Mouse (Mus musculus) stomach, postnatal 0 days (tissue): ENCODE results near the gene Gpr143. TPM values are rescaled to one million over a fixed set of nuclear protein-coding genes. Genes with fewer than 3 reads are reported as not detected.
"Not testable (repeated sequence)": the region's sequence is repeated elsewhere in the genome, so short reads cannot be mapped to it uniquely, and the experiment has no call there.

Source experiments
- ATAC-seq: fragments of 200-750 bp; cut with Nextera tagmentation; 2 replicates; pipeline ENCODE4 v1.8.0; 2017; ENCODE audit not compliant: low FRiP score, low TSS enrichment
- DNase-seq: peaks from one replicate; pipeline ENCODE4 v3.0.0-alpha.2; 2016; ENCODE audit warnings: low spot score
- H3K27ac ChIP-seq: fragments of 300-500 bp; sonication (generic); replicated peaks from 2 replicates; pipeline ENCODE4 v1.5.1; 2014; ENCODE audit warnings: mild to moderate bottlenecking, control low read depth
- H3K27me3 ChIP-seq: fragments of 300-500 bp; sonication (generic); 2 replicates; pipeline ENCODE4 v1.6.1; 2014; ENCODE audit warnings: low read length; ENCODE audit not compliant: control insufficient read depth, insufficient read depth
- H3K36me3 ChIP-seq: fragments of 300-500 bp; sonication (generic); 2 replicates; pipeline ENCODE4 v1.6.1; 2014; ENCODE audit warnings: low read length, mixed read lengths; ENCODE audit not compliant: control insufficient read depth, insufficient read depth
- H3K4me1 ChIP-seq: fragments of 300-500 bp; sonication (generic); replicated peaks from 2 replicates; pipeline ENCODE4 v1.6.1; 2014; ENCODE audit warnings: antibody characterized with exemption; ENCODE audit not compliant: control insufficient read depth, insufficient read depth
- H3K4me2 ChIP-seq: fragments of 300-500 bp; sonication (generic); replicated peaks from 2 replicates; pipeline ENCODE4 v1.6.1; 2014; ENCODE audit warnings: low read depth, mild to moderate bottlenecking, control low read depth, moderate library complexity
- H3K4me3 ChIP-seq: fragments of 300-500 bp; sonication (generic); 2 replicates; pipeline ENCODE4 v1.5.1; 2014; ENCODE audit warnings: low read depth, low read length, control low read depth
- H3K9ac ChIP-seq: fragments of 300-500 bp; sonication (generic); 2 replicates; pipeline ENCODE4 v1.6.1; 2014; ENCODE audit warnings: mild to moderate bottlenecking, low read length, control low read depth, mixed read lengths
- H3K9me3 ChIP-seq: fragments of 300-500 bp; sonication (generic); 2 replicates; pipeline ENCODE4 v1.6.1; 2016; ENCODE audit warnings: low read length; ENCODE audit not compliant: control insufficient read depth
- CTCF ChIP-seq: IDR thresholded peaks from 2 replicates; pipeline ENCODE4 v1.5.1; 2016; ENCODE audit warnings: antibody characterized with exemption, low read depth, mild to moderate bottlenecking, moderate library complexity
- EP300 ChIP-seq: optimal IDR thresholded peaks from 2 replicates; pipeline ENCODE3; 2016; ENCODE audit warnings: antibody characterized with exemption
- WGBS: fragments of 180-500 bp; shearing (Covaris S2); extraction: QIAGEN DNeasy Blood & Tissue Kit; methylation state at CpG from one replicate; pipeline ENCODE4 v1.1.7; 2014; 5-methylcytosine and 5-hydroxymethylcytosine counted together
- polyA plus RNA-seq: library from polyadenylated mRNA; unstranded; fragments of >200 nt; fragmentation: Nextera tagmentation; extraction: Ambion mirVana; gene quantifications from 2 replicates; pipeline ENCODE4 v1.2.1, GENCODE M21; 2015

Gene Gpr143
- polyA plus RNA-seq, 1 experiment from 2014 or later: 0.07 TPM

- not testable (repeated sequence) for H3K36me3 ChIP-seq, H3K27ac ChIP-seq, H3K27me3 ChIP-seq, H3K9me3 ChIP-seq, ATAC-seq, DNase-seq, H3K4me1 ChIP-seq, H3K4me3 ChIP-seq, H3K4me2 ChIP-seq, H3K9ac ChIP-seq
- WGBS: 31% methylated on average over 5 of the region's 5 CpGs
- TF ChIP-seq CTCF: peak; percentile 79
These were observed 53.2 kb downstream of the Gpr143 start for GRCm38 (mm10) chrX:152834940-152835339.

- TF ChIP-seq CTCF: no peak
- TF ChIP-seq EP300: no peak
- Histone ChIP-seq H3K9ac (no peak overlapping the region), H3K9me3 (no peaks in the 10 kb centered on the region), H3K27me3 (no peaks in the 10 kb centered on the region), H3K4me1 (no peaks in the 10 kb centered on the region), H3K4me2 (no peak overlapping the region), H3K27ac (no peak overlapping the region), H3K36me3 (no peaks in the 10 kb centered on the region), H3K4me3 (no peak overlapping the region)
- ATAC-seq (no peak), DNase-seq (no peak)
- 83% methylated on average over 3 of the region's 3 CpGs for WGBS
These were observed 73.5 kb downstream of the Gpr143 start for GRCm38 (mm10) chrX:152855076-152855772.

Other genes with a start within 250 kb of the Gpr143 start
- gene Cldn34a, start 218.6 kb upstream of the Gpr143 start, polyA plus RNA-seq: not detected in 2 replicates
- gene Shroom2, start 12.5 kb upstream of the Gpr143 start, polyA plus RNA-seq: 2.1 and 2.5 TPM in 2 replicates
- gene Usp51, start 224.5 kb downstream of the Gpr143 start, polyA plus RNA-seq: 0.30 and 0.31 TPM in 2 replicates